Mouse (Mus musculus): ENCODE results near the gene Lrit2.

Lrit2 gene

DNA sequence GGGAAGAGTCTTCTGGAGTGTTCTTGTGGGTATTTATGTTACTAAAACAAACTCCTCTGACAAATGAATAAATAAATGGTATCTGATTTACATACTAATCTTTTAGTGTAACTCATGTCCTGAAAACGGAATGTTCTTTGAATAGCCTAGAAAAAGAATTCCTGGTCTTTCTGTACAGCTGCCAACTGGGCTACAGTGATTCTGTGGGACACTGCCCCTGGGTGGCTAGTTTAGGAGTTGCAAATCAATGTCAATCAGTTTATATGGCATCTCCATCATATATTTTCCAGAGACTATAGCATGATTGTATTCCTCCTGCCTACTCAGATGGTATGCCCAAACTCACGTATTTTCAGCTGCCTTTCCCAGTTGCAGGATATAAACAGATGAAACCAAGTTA lies 2.9 kb upstream of the Lrit2 start:
- Histone ChIP-seq H3K36me3 (ENCODE audit: insufficient read depth, low read length) (no peaks in the 10 kb centered on the region), H3K9me3 (ENCODE audit: low read length) (no peaks in the 10 kb centered on the region), H3K4me3 (replicated peaks; ENCODE audit: low read length) (no peak overlapping the region), H3K4me1 (replicated peaks; ENCODE audit: low read depth, low read length) (no peaks in the 10 kb centered on the region), H3K27me3 (ENCODE audit: insufficient read depth, low read length) (no peaks in the 10 kb centered on the region)
- TF ChIP-seq NANOG (IDR thresholded peaks at IDR 0.05; ENCODE audit: borderline replicate concordance, low read length) (no peak), POU5F1 (IDR thresholded peaks at IDR 0.05; ENCODE audit: borderline replicate concordance, low read length) (no peak), CTCF (conservative IDR thresholded peaks at IDR 0.05; ENCODE audit: low read length) (no peak; the same call in 1 of the 2 replicates)

DNA sequence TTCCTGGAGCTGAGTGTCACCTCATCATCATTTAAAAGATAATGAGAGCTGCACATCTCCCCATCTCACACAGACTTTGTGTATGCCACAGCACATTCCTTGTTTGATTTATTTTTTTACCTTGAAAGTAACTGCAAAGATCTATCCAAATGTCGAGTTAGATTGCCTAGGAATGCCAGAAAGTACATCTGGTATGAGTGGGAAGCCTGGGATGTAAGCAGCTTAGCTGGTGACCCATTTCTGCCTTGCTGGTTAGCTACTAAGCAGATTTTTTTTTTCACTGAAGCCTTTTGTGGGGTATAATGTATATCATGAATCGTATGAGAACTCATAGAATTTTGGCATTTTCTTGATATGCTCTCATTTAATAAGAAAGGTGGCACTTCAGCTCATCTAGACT lies 1.1 kb upstream of the Lrit2 start:
- no peaks in the 10 kb centered on the region for H3K36me3 ChIP-seq (ENCODE audit: insufficient read depth, low read length)

DNA sequence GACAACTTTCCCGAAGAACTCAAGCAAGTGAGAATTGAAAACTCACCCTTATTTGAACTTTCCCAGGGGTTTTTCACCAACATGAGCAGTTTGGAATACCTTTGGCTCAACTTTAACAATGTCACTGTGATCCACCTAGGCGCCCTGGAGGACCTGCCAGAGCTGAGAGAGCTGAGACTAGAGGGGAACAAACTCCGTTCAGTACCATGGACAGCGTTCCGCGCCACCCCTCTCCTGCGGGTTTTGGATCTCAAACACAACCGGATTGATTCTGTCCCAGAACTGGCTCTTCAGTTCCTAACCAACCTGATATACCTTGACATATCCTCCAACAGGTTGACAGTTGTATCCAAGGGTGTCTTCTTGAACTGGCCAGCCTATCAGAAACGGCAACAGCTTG lies 787 bp downstream of the Lrit2 start:
- H3K27me3 ChIP-seq (ENCODE audit: insufficient read depth, low read length), result no peaks in the 10 kb centered on the region
- TF ChIP-seq CTCF (conservative IDR thresholded peaks at IDR 0.05; ENCODE audit: low read length) (no peak), NANOG (IDR thresholded peaks at IDR 0.05; ENCODE audit: borderline replicate concordance, low read length) (no peak), POU5F1 (IDR thresholded peaks at IDR 0.05; ENCODE audit: borderline replicate concordance, low read length) (no peak)
- H3K4me1 ChIP-seq (replicated peaks; ENCODE audit: low read depth, low read length), result no peaks in the 10 kb centered on the region
- no peak overlapping the region for H3K4me3 ChIP-seq (replicated peaks; ENCODE audit: low read length)
- no peaks in the 10 kb centered on the region for H3K36me3 ChIP-seq (ENCODE audit: insufficient read depth, low read length)
- H3K9me3 ChIP-seq (ENCODE audit: low read length), result no peaks in the 10 kb centered on the region

More for the DNA sequence above, 1.1 kb upstream of the Lrit2 start:
- no peak for TF ChIP-seq CTCF (conservative IDR thresholded peaks at IDR 0.05; ENCODE audit: low read length)
- no peak for TF ChIP-seq POU5F1 (IDR thresholded peaks at IDR 0.05; ENCODE audit: borderline replicate concordance, low read length)
- no peak for TF ChIP-seq NANOG (IDR thresholded peaks at IDR 0.05; ENCODE audit: borderline replicate concordance, low read length)
- H3K27me3 ChIP-seq (ENCODE audit: insufficient read depth, low read length), result no peaks in the 10 kb centered on the region
- H3K9me3 ChIP-seq (ENCODE audit: low read length), result no peaks in the 10 kb centered on the region
- no peak overlapping the region for H3K4me3 ChIP-seq (replicated peaks; ENCODE audit: low read length)
- H3K4me1 ChIP-seq (replicated peaks; ENCODE audit: low read depth, low read length), result no peaks in the 10 kb centered on the region

GRCm38 (mm10) chr14:37080724-37081123 lies 13.0 kb downstream of the Lrit2 start:
- TF ChIP-seq NANOG (IDR thresholded peaks at IDR 0.05; ENCODE audit: borderline replicate concordance, low read length), result no peak
- H3K4me3 ChIP-seq (replicated peaks; ENCODE audit: low read length), result no peak overlapping the region
- no peaks in the 10 kb centered on the region for H3K27me3 ChIP-seq (ENCODE audit: insufficient read depth, low read length)
- no peaks in the 10 kb centered on the region for H3K4me1 ChIP-seq (replicated peaks; ENCODE audit: low read depth, low read length)
- peaks cover 40% of the 10 kb centered on the region for H3K36me3 ChIP-seq (ENCODE audit: insufficient read depth, low read length)
- H3K9me3 ChIP-seq (ENCODE audit: low read length), result peaks cover 10% of the 10 kb centered on the region

DNA sequence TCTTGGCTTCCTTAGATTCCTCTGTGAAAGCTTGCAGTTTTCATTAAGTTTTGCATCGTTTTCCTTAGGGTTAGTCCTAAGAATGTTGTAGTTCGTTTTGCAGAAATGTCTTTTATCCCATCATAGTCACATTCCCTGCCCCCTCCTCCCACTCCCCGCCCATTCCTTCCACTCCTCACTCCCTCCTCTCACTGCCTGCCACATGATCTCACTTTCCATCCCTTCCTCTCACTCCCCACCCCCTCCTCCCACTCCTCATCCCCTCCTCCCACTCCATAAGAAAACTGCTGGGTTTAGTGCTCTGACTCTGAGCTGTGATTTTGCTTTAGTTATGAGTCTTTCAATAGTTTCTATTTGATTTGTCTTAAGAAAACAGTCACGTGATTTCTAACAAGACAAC lies 16.0 kb downstream of the Lrit2 start:
- Histone ChIP-seq H3K27me3 (ENCODE audit: insufficient read depth, low read length) (no peaks in the 10 kb centered on the region), H3K4me3 (replicated peaks; ENCODE audit: low read length) (no peak overlapping the region), H3K4me1 (replicated peaks; ENCODE audit: low read depth, low read length) (no peaks in the 10 kb centered on the region), H3K36me3 (ENCODE audit: insufficient read depth, low read length) (peaks cover 55% of the 10 kb centered on the region), H3K9me3 (ENCODE audit: low read length) (peaks cover 12% of the 10 kb centered on the region)
- no peak for TF ChIP-seq CTCF (conservative IDR thresholded peaks at IDR 0.05; ENCODE audit: low read length)
- no peak for TF ChIP-seq POU5F1 (IDR thresholded peaks at IDR 0.05; ENCODE audit: borderline replicate concordance, low read length)
- TF ChIP-seq NANOG (IDR thresholded peaks at IDR 0.05; ENCODE audit: borderline replicate concordance, low read length), result no peak

DNA sequence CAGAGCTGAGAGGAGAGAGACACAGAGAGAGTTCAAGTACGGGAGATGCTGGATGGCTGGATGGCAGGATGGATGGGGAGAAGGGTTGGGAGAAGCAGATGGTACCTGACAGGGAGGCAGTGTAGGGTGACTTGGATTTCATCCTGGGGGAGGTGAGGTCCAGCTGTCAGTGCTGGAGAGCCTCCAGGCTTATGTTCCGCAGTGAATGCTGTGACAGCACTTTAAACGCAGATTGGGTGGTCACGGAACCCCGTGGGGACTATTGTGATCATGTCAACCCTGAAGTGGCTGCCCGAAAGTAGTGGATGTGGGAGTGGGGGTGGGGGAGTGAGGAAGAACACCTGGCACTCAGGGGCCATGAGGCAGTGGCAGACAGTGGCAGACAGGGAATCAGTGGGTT lies 26.7 kb downstream of the Lrit2 start:
- no peaks in the 10 kb centered on the region for H3K9me3 ChIP-seq (ENCODE audit: low read length)
- H3K4me3 ChIP-seq (replicated peaks; ENCODE audit: low read length), result no peak overlapping the region
- TF ChIP-seq NANOG (IDR thresholded peaks at IDR 0.05; ENCODE audit: borderline replicate concordance, low read length) (no peak), POU5F1 (IDR thresholded peaks at IDR 0.05; ENCODE audit: borderline replicate concordance, low read length) (no peak), CTCF (conservative IDR thresholded peaks at IDR 0.05; ENCODE audit: low read length) (no peak)
- H3K36me3 ChIP-seq (ENCODE audit: insufficient read depth, low read length), result peaks cover 34% of the 10 kb centered on the region
- peaks cover 54% of the 10 kb centered on the region for H3K4me1 ChIP-seq (replicated peaks; ENCODE audit: low read depth, low read length)
- H3K27me3 ChIP-seq (ENCODE audit: insufficient read depth, low read length), result peaks cover 28% of the 10 kb centered on the region

DNA sequence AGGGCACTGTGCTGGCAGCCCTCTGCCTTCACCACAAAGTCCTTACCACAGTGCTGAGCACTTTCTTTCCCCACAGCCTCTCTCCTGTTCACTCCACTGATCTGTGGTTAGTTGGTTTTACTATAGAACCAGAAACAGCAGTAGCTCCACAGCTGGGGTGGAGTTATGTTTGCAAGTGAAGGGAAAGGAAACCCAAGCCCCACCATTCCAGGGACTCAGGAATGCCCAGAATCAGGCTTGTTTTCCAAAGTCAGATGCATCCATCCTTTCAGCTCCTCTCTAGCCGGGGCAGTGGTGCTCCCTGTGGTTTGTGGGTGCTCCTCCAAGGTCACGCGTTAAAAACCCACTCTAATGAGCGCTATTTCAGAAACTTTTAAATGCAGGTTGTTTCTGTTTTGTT lies 27.8 kb downstream of the Lrit2 start:
- H3K4me3 ChIP-seq (replicated peaks; ENCODE audit: low read length), result peak overlapping the region; percentile 10; the same call in 1 of the 2 replicates
- peaks cover 55% of the 10 kb centered on the region for H3K4me1 ChIP-seq (replicated peaks; ENCODE audit: low read depth, low read length)
- peaks cover 30% of the 10 kb centered on the region for H3K27me3 ChIP-seq (ENCODE audit: insufficient read depth, low read length)
- no peak for TF ChIP-seq NANOG (IDR thresholded peaks at IDR 0.05; ENCODE audit: borderline replicate concordance, low read length)
- no peak for TF ChIP-seq CTCF (conservative IDR thresholded peaks at IDR 0.05; ENCODE audit: low read length)
- TF ChIP-seq POU5F1 (IDR thresholded peaks at IDR 0.05; ENCODE audit: borderline replicate concordance, low read length), result no peak
- no peaks in the 10 kb centered on the region for H3K9me3 ChIP-seq (ENCODE audit: low read length)
- H3K36me3 ChIP-seq (ENCODE audit: insufficient read depth, low read length), result peaks cover 22% of the 10 kb centered on the region

DNA sequence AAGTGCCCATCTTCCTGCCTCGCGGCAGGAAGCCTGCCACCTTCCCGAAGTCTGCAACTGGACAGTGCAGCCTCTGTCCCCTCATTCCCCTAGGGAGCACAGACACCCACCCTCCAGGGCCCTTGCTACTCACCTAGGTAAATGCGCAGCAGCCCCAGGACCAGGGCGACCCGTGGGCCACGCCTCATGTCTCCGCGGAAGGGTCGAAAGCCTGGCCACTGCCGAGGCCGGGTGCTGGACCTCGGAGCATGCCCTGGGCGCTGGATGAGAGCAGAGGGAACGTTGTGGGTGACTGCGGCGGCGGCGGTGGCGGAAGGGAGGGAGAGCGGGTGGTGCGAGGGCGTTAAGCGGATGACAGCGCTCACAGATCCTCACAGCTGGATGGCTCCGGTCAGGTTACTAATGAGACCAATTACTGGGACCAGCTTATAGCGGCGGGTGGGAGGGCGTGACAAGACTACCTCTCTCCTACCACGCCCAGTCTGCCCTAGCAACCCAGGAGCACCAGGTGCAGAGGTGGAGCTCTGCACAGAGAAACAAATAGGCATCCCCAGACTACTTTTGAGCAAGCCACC lies 30.3 kb downstream of the Lrit2 start, which contains the start of gene Cdhr1:
TSS of gene Cdhr1 (minus strand) at position 392 of the 575 bp plus-strand sequence.
- H3K4me3 ChIP-seq (replicated peaks; ENCODE audit: low read length), result peak within 1 kb of the TSS; percentile 78
- TF ChIP-seq POU5F1 (IDR thresholded peaks at IDR 0.05; ENCODE audit: borderline replicate concordance, low read length) (no peak), CTCF (conservative IDR thresholded peaks at IDR 0.05; ENCODE audit: low read length) (no peak), NANOG (IDR thresholded peaks at IDR 0.05; ENCODE audit: borderline replicate concordance, low read length) (no peak)
- peaks cover 35% of the 10 kb centered on the region for H3K27me3 ChIP-seq (ENCODE audit: insufficient read depth, low read length)
- H3K4me1 ChIP-seq (replicated peaks; ENCODE audit: low read depth, low read length), result peaks cover 55% of the 10 kb centered on the region
- no peaks in the 10 kb centered on the region for H3K9me3 ChIP-seq (ENCODE audit: low read length)
- 0 out of 2 replicates have a peak, but pooled peaks cover 8% of the 10 kb centered on the region for H3K36me3 ChIP-seq (ENCODE audit: insufficient read depth, low read length)

- TF ChIP-seq NANOG (IDR thresholded peaks at IDR 0.05; ENCODE audit: borderline replicate concordance, low read length) (no peak), POU5F1 (IDR thresholded peaks at IDR 0.05; ENCODE audit: borderline replicate concordance, low read length) (no peak), CTCF (conservative IDR thresholded peaks at IDR 0.05; ENCODE audit: low read length) (no peak)
- Histone ChIP-seq H3K9me3 (ENCODE audit: low read length) (no peaks in the 10 kb centered on the region), H3K4me3 (replicated peaks; ENCODE audit: low read length) (no peak overlapping the region), H3K36me3 (ENCODE audit: insufficient read depth, low read length) (no peaks in the 10 kb centered on the region), H3K27me3 (ENCODE audit: insufficient read depth, low read length) (peaks cover 28% of the 10 kb centered on the region), H3K4me1 (replicated peaks; ENCODE audit: low read depth, low read length) (peaks cover 26% of the 10 kb centered on the region)
Observed at GRCm38 (mm10) chr14:37101531-37101930, 33.8 kb downstream of the Lrit2 start.
